Mouse (Mus musculus): Measurements from ENCODE around the gene Hcn2. TPM values are rescaled to one million over a fixed set of nuclear protein-coding genes. Genes with fewer than 3 reads are reported as not detected.

Gene Hcn2
- polyA plus RNA-seq, 1 experiment = not detected

- Histone ChIP-seq H3K4me3 (replicated peaks; ENCODE audit: control insufficient read depth, low read depth, low read length) (no peak overlapping the region), H3K4me1 (ENCODE audit: control insufficient read depth, insufficient read depth, low read length) (no peaks in the 10 kb centered on the region), H3K27ac (ENCODE audit: control insufficient read depth, insufficient read depth, low read depth, low read length, poor library complexity) (no peak overlapping the region)
- WGBS = under 1% methylated on average over 44 of the region's 44 CpGs
- TF ChIP-seq CTCF (IDR thresholded peaks at IDR 0.05; ENCODE audit: control insufficient read depth, insufficient read depth, low read length) = no peak
- TF ChIP-seq POLR2A (IDR thresholded peaks at IDR 0.05; ENCODE audit: borderline replicate concordance, control insufficient read depth, low read depth, low read length) = no peak
These were observed 538 bp downstream of the Hcn2 start for GRCm38 (mm10) chr10:79716988-79717355.

GRCm38 (mm10) chr10:79717640-79718357, 1.4 kb downstream of the Hcn2 start:
- Histone ChIP-seq H3K27ac (ENCODE audit: control insufficient read depth, insufficient read depth, low read depth, low read length, poor library complexity) (no peak overlapping the region), H3K4me3 (replicated peaks; ENCODE audit: control insufficient read depth, low read depth, low read length) (no peak overlapping the region), H3K4me1 (ENCODE audit: control insufficient read depth, insufficient read depth, low read length) (no peaks in the 10 kb centered on the region)
- WGBS = 6% methylated on average over 43 of the region's 43 CpGs
- TF ChIP-seq POLR2A (IDR thresholded peaks at IDR 0.05; ENCODE audit: borderline replicate concordance, control insufficient read depth, low read depth, low read length) = no peak
- no peak for TF ChIP-seq CTCF (IDR thresholded peaks at IDR 0.05; ENCODE audit: control insufficient read depth, insufficient read depth, low read length)

DNA sequence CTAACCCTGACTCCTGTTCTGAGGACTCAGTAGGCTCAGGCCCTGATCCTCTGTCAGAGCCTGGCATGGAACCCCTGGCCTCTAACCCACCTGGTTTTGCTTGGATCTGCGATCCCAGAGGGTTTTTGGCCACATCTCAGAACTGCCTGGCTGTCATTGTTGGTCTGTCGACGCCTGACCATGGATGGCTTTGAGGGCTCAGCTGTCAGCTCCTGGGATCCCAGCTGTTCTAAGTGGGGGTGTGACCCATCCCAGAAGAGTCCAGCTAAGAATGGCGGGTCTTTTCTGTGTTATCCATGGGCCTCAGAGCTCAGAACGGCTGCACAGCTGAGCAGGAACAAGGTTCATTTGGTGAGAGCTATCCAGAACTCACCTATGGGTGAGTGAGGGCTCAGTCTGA, 4.7 kb downstream of the Hcn2 start:
- TF ChIP-seq POLR2A (IDR thresholded peaks at IDR 0.05; ENCODE audit: borderline replicate concordance, control insufficient read depth, low read depth, low read length) (no peak), CTCF (IDR thresholded peaks at IDR 0.05; ENCODE audit: control insufficient read depth, insufficient read depth, low read length) (no peak)
- WGBS = 66% methylated on average over 5 of the region's 5 CpGs

GRCm38 (mm10) chr10:79723047-79723446, 6.6 kb downstream of the Hcn2 start:
- 64% methylated on average over 6 of the region's 6 CpGs for WGBS
- TF ChIP-seq CTCF (IDR thresholded peaks at IDR 0.05; ENCODE audit: control insufficient read depth, insufficient read depth, low read length) (no peak), POLR2A (IDR thresholded peaks at IDR 0.05; ENCODE audit: borderline replicate concordance, control insufficient read depth, low read depth, low read length) (no peak)
- Histone ChIP-seq H3K27ac (ENCODE audit: control insufficient read depth, insufficient read depth, low read depth, low read length, poor library complexity) (no peak overlapping the region), H3K4me3 (replicated peaks; ENCODE audit: control insufficient read depth, low read depth, low read length) (no peak overlapping the region), H3K4me1 (ENCODE audit: control insufficient read depth, insufficient read depth, low read length) (no peaks in the 10 kb centered on the region)

More for the DNA sequence above, 4.7 kb downstream of the Hcn2 start:
- H3K4me1 ChIP-seq (ENCODE audit: control insufficient read depth, insufficient read depth, low read length) = no peaks in the 10 kb centered on the region
- no peak overlapping the region for H3K27ac ChIP-seq (ENCODE audit: control insufficient read depth, insufficient read depth, low read depth, low read length, poor library complexity)
- no peak overlapping the region for H3K4me3 ChIP-seq (replicated peaks; ENCODE audit: control insufficient read depth, low read depth, low read length)

DNA sequence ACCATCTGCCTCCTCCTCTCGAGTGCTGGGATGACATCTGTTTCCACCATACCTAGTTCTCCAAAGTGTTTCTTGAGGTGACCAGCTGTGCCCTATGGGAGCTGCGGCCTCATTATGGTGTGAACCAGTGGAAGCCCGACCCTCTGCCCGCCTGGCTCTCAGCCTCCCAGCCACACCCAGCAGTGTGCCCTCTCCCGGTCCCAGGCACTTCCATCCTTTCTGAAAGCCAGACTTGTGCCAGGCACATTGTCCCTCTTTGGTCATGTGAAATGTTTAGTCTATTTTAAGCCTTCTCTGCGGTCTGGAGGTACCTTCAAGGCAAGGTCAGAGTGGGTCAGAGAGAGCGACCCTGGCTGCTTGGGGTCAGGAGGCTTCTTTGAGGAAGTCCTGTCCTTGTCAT, 7.3 kb downstream of the Hcn2 start:
- Histone ChIP-seq H3K27ac (ENCODE audit: control insufficient read depth, insufficient read depth, low read depth, low read length, poor library complexity) (no peak overlapping the region), H3K4me1 (ENCODE audit: control insufficient read depth, insufficient read depth, low read length) (no peaks in the 10 kb centered on the region), H3K4me3 (replicated peaks; ENCODE audit: control insufficient read depth, low read depth, low read length) (no peak overlapping the region)
- TF ChIP-seq POLR2A (IDR thresholded peaks at IDR 0.05; ENCODE audit: borderline replicate concordance, control insufficient read depth, low read depth, low read length) (no peak), CTCF (IDR thresholded peaks at IDR 0.05; ENCODE audit: control insufficient read depth, insufficient read depth, low read length) (no peak)
- WGBS = 70% methylated on average over 7 of the region's 7 CpGs

- TF ChIP-seq POLR2A (IDR thresholded peaks at IDR 0.05; ENCODE audit: borderline replicate concordance, control insufficient read depth, low read depth, low read length) (no peak), CTCF (IDR thresholded peaks at IDR 0.05; ENCODE audit: control insufficient read depth, insufficient read depth, low read length) (peak; percentile 82)
- H3K27ac ChIP-seq (ENCODE audit: control insufficient read depth, insufficient read depth, low read depth, low read length, poor library complexity) = no peak overlapping the region
- WGBS = 35% methylated on average over 11 of the region's 11 CpGs
- H3K4me3 ChIP-seq (replicated peaks; ENCODE audit: control insufficient read depth, low read depth, low read length) = no peak overlapping the region
- no peaks in the 10 kb centered on the region for H3K4me1 ChIP-seq (ENCODE audit: control insufficient read depth, insufficient read depth, low read length)
These were observed 9.7 kb downstream of the Hcn2 start for GRCm38 (mm10) chr10:79726090-79726489.

DNA sequence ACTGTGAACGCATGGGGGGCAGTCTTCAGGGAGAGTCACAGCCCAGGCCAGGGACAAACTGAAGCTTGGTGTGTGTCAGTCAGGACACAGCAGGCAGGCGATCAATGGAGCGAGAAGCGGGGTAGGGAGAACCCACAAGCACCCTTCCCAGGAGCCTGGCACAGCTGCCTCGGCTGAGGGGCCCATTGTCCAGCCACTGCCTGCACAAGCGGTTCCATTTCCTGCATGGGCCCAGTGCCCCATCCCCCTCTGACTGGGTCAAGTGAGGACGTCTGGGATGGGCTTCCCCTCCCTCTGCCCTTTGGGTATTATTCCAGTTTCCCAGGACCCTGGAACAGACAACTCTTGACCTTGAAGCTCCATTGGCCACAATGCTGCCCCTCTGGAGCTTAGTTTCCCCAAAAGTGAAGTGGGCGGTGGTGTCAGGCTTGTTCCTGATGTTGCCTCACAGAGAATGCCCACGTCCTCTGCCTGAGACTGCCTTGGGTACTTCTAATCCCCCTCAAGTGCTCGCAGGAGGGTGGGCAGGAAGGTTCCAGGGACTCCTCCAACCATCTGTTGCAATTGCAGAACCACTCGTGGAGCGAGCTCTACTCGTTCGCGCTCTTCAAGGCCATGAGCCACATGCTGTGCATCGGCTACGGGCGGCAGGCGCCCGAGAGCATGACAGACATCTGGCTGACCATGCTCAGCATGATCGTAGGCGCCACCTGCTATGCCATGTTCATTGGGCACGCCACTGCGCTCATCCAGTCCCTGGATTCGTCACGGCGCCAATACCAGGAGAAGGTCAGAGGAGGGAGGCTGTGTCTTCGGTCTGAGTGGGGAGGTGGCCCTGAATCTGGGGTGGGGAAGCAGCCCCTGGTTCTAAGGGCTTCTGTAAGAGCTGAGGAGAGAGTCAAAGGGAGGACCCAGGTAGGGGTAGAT, 12.2 kb downstream of the Hcn2 start:
- WGBS = 58% methylated on average over 28 of the region's 28 CpGs
- no peak for TF ChIP-seq POLR2A (IDR thresholded peaks at IDR 0.05; ENCODE audit: borderline replicate concordance, control insufficient read depth, low read depth, low read length)

GRCm38 (mm10) chr10:79729357-79729965, 13.0 kb downstream of the Hcn2 start:
- Histone ChIP-seq H3K4me1 (ENCODE audit: control insufficient read depth, insufficient read depth, low read length) (no peaks in the 10 kb centered on the region), H3K4me3 (replicated peaks; ENCODE audit: control insufficient read depth, low read depth, low read length) (no peak overlapping the region), H3K27ac (ENCODE audit: control insufficient read depth, insufficient read depth, low read depth, low read length, poor library complexity) (no peak overlapping the region)
- TF ChIP-seq POLR2A (IDR thresholded peaks at IDR 0.05; ENCODE audit: borderline replicate concordance, control insufficient read depth, low read depth, low read length) = no peak
- TF ChIP-seq CTCF (IDR thresholded peaks at IDR 0.05; ENCODE audit: control insufficient read depth, insufficient read depth, low read length) = no peak
- 44% methylated on average over 13 of the region's 13 CpGs for WGBS

More for the DNA sequence above, 12.2 kb downstream of the Hcn2 start:
- Histone ChIP-seq H3K4me1 (ENCODE audit: control insufficient read depth, insufficient read depth, low read length) (no peaks in the 10 kb centered on the region), H3K4me3 (replicated peaks; ENCODE audit: control insufficient read depth, low read depth, low read length) (no peak overlapping the region), H3K27ac (ENCODE audit: control insufficient read depth, insufficient read depth, low read depth, low read length, poor library complexity) (no peak overlapping the region)

Measured in bone marrow, adult 2 months (tissue).